Mouse (Mus musculus): Measurements from ENCODE around the gene Gpc6. TPM values are rescaled to one million over a fixed set of nuclear protein-coding genes. Genes with fewer than 3 reads are reported as not detected.

Gene Gpc6
- polyA plus RNA-seq, 1 experiment from 2014 or later: 66.2 TPM

GRCm38 (mm10) chr14:117837021-117837420, 911.9 kb downstream of the Gpc6 start:
- no peak overlapping the region for H3K4me3 ChIP-seq (replicated peaks)
- no peaks in the 10 kb centered on the region for H3K9me3 ChIP-seq (replicated peaks)
- no peak overlapping the region for H3K4me2 ChIP-seq
- ATAC-seq (replicated peaks; ENCODE audit: low FRiP score): no peak
- no peak overlapping the region for H3K27ac ChIP-seq
- 89% methylated on average over 4 of the region's 4 CpGs for WGBS
- no peaks in the 10 kb centered on the region for H3K36me3 ChIP-seq
- peaks cover 5% of the 10 kb centered on the region for H3K4me1 ChIP-seq
- no peaks in the 10 kb centered on the region for H3K27me3 ChIP-seq
- H3K9ac ChIP-seq: no peak overlapping the region

- Histone ChIP-seq H3K27me3 (no peaks in the 10 kb centered on the region), H3K36me3 (no peaks in the 10 kb centered on the region), H3K4me2 (no peak overlapping the region), H3K4me1 (peaks cover 7% of the 10 kb centered on the region), H3K27ac (no peak overlapping the region), H3K4me3 (replicated peaks) (no peak overlapping the region), H3K9me3 (replicated peaks) (no peaks in the 10 kb centered on the region), H3K9ac (no peak overlapping the region)
- WGBS: 42% methylated on average over 3 of the region's 3 CpGs
- ATAC-seq (replicated peaks; ENCODE audit: low FRiP score): no peak
Measured at GRCm38 (mm10) chr14:117837715-117838114, 912.6 kb downstream of the Gpc6 start.

- WGBS: 81% methylated on average over 4 of the region's 4 CpGs
- H3K27ac ChIP-seq: no peak overlapping the region
Measured at GRCm38 (mm10) chr14:117841211-117841610, 916.1 kb downstream of the Gpc6 start.

GRCm38 (mm10) chr14:117841797-117842553, 916.9 kb downstream of the Gpc6 start:
- no peaks in the 10 kb centered on the region for H3K36me3 ChIP-seq
- no peak overlapping the region for H3K4me2 ChIP-seq
- no peak overlapping the region for H3K4me3 ChIP-seq (replicated peaks)
- H3K4me1 ChIP-seq: peaks cover 7% of the 10 kb centered on the region
- H3K9ac ChIP-seq: no peak overlapping the region
- H3K27ac ChIP-seq: no peak overlapping the region
- H3K9me3 ChIP-seq (replicated peaks): no peaks in the 10 kb centered on the region
- WGBS: 56% methylated on average over 14 of the region's 14 CpGs
- ATAC-seq (replicated peaks; ENCODE audit: low FRiP score): 0 out of 2 replicates have a peak, but pooled peaks have one; percentile 40
- H3K27me3 ChIP-seq: no peaks in the 10 kb centered on the region

More at GRCm38 (mm10) chr14:117841211-117841610, 916.1 kb downstream of the Gpc6 start:
- Histone ChIP-seq H3K4me1 (peaks cover 7% of the 10 kb centered on the region), H3K9me3 (replicated peaks) (no peaks in the 10 kb centered on the region), H3K4me3 (replicated peaks) (no peak overlapping the region), H3K27me3 (no peaks in the 10 kb centered on the region), H3K4me2 (no peak overlapping the region), H3K36me3 (no peaks in the 10 kb centered on the region), H3K9ac (no peak overlapping the region)
- no peak for ATAC-seq (replicated peaks; ENCODE audit: low FRiP score)

GRCm38 (mm10) chr14:117849591-117850505, 924.7 kb downstream of the Gpc6 start:
- Histone ChIP-seq H3K27me3 (no peaks in the 10 kb centered on the region), H3K4me3 (replicated peaks) (no peak overlapping the region), H3K4me2 (no peak overlapping the region), H3K36me3 (no peaks in the 10 kb centered on the region), H3K4me1 (no peaks in the 10 kb centered on the region), H3K9me3 (replicated peaks) (no peaks in the 10 kb centered on the region), H3K27ac (no peak overlapping the region), H3K9ac (no peak overlapping the region)
- 85% methylated on average over 11 of the region's 11 CpGs for WGBS
- no peak for ATAC-seq (replicated peaks; ENCODE audit: low FRiP score)

GRCm38 (mm10) chr14:117852266-117852665, 927.2 kb downstream of the Gpc6 start:
- Histone ChIP-seq H3K27ac (no peak overlapping the region), H3K9me3 (replicated peaks) (no peaks in the 10 kb centered on the region; the same call in 1 of the 2 replicates), H3K27me3 (no peaks in the 10 kb centered on the region), H3K9ac (no peak overlapping the region), H3K4me1 (no peaks in the 10 kb centered on the region), H3K4me2 (no peak overlapping the region), H3K4me3 (replicated peaks) (no peak overlapping the region), H3K36me3 (no peaks in the 10 kb centered on the region)
- no peak for ATAC-seq (replicated peaks; ENCODE audit: low FRiP score)
- WGBS: 75% methylated on average over 3 of the region's 3 CpGs

GRCm38 (mm10) chr14:117852842-117853241, 927.7 kb downstream of the Gpc6 start:
- Histone ChIP-seq H3K9me3 (replicated peaks) (no peaks in the 10 kb centered on the region; the same call in 1 of the 2 replicates), H3K4me2 (no peak overlapping the region), H3K27ac (no peak overlapping the region), H3K4me1 (no peaks in the 10 kb centered on the region), H3K4me3 (replicated peaks) (no peak overlapping the region), H3K36me3 (no peaks in the 10 kb centered on the region), H3K9ac (no peak overlapping the region), H3K27me3 (no peaks in the 10 kb centered on the region)
- WGBS: 97% methylated on average over 2 of the region's 2 CpGs
- no peak for ATAC-seq (replicated peaks; ENCODE audit: low FRiP score)

GRCm38 (mm10) chr14:117854498-117854897, 929.4 kb downstream of the Gpc6 start:
- no peaks in the 10 kb centered on the region for H3K36me3 ChIP-seq
- H3K27me3 ChIP-seq: no peaks in the 10 kb centered on the region
- no peak overlapping the region for H3K4me2 ChIP-seq
- H3K4me3 ChIP-seq (replicated peaks): no peak overlapping the region
- ATAC-seq (replicated peaks; ENCODE audit: low FRiP score): no peak
- H3K27ac ChIP-seq: no peak overlapping the region
- no peak overlapping the region for H3K9ac ChIP-seq
- WGBS: 91% methylated on average over 5 of the region's 5 CpGs
- no peaks in the 10 kb centered on the region for H3K4me1 ChIP-seq
- no peaks in the 10 kb centered on the region; the same call in 1 of the 2 replicates for H3K9me3 ChIP-seq (replicated peaks)

- Histone ChIP-seq H3K27me3 (no peaks in the 10 kb centered on the region), H3K9me3 (replicated peaks) (no peaks in the 10 kb centered on the region), H3K36me3 (0 out of 2 replicates have a peak, but pooled peaks cover 3% of the 10 kb centered on the region), H3K4me3 (replicated peaks) (no peak overlapping the region), H3K4me1 (0 out of 2 replicates have a peak, but pooled peaks cover 2% of the 10 kb centered on the region), H3K9ac (no peak overlapping the region), H3K27ac (no peak overlapping the region), H3K4me2 (no peak overlapping the region)
- ATAC-seq (replicated peaks; ENCODE audit: low FRiP score): no peak
Measured at GRCm38 (mm10) chr14:117871268-117871667, 946.2 kb downstream of the Gpc6 start.

GRCm38 (mm10) chr14:117879313-117879712, 954.2 kb downstream of the Gpc6 start:
- WGBS: 80% methylated on average over 9 of the region's 9 CpGs
- no peak overlapping the region for H3K9ac ChIP-seq
- H3K9me3 ChIP-seq (replicated peaks): no peaks in the 10 kb centered on the region
- H3K4me3 ChIP-seq (replicated peaks): no peak overlapping the region
- H3K4me2 ChIP-seq: no peak overlapping the region
- H3K27me3 ChIP-seq: no peaks in the 10 kb centered on the region
- ATAC-seq (replicated peaks; ENCODE audit: low FRiP score): 0 out of 2 replicates have a peak, but pooled peaks have one; percentile 49
- H3K27ac ChIP-seq: no peak overlapping the region
- H3K36me3 ChIP-seq: no peaks in the 10 kb centered on the region
- H3K4me1 ChIP-seq: no peaks in the 10 kb centered on the region

GRCm38 (mm10) chr14:117881112-117881511, 956.0 kb downstream of the Gpc6 start:
- ATAC-seq (replicated peaks; ENCODE audit: low FRiP score): no peak
- Histone ChIP-seq H3K27ac (no peak overlapping the region), H3K4me1 (no peaks in the 10 kb centered on the region), H3K9me3 (replicated peaks) (no peaks in the 10 kb centered on the region), H3K36me3 (no peaks in the 10 kb centered on the region), H3K9ac (no peak overlapping the region), H3K4me2 (no peak overlapping the region), H3K27me3 (no peaks in the 10 kb centered on the region), H3K4me3 (replicated peaks) (no peak overlapping the region)
- 77% methylated on average over 6 of the region's 6 CpGs for WGBS

- Histone ChIP-seq H3K4me2 (no peak overlapping the region), H3K27me3 (no peaks in the 10 kb centered on the region), H3K27ac (no peak overlapping the region), H3K4me1 (no peaks in the 10 kb centered on the region), H3K4me3 (replicated peaks) (no peak overlapping the region), H3K9me3 (replicated peaks) (no peaks in the 10 kb centered on the region), H3K9ac (no peak overlapping the region), H3K36me3 (no peaks in the 10 kb centered on the region)
- 68% methylated on average over 3 of the region's 3 CpGs for WGBS
- ATAC-seq (replicated peaks; ENCODE audit: low FRiP score): no peak
Measured at GRCm38 (mm10) chr14:117882222-117882621, 957.1 kb downstream of the Gpc6 start.
